In genomic region chr10:96232889-96233288, GRCm38 (mm10) we compare ENCODE assay signal across 24 mouse cellular contexts.
DNase-seq lines count a peak whose midpoint lies in the region; ATAC-seq and TF ChIP-seq lines count a peak whose summit lies in the region.
"Had no signal": no experiment of that assay in that cellular context is flagged by ENCODE, and none has a peak within 500 bp of the region (broad histone marks: within the 10 kb centered on the region; RNA-seq: fewer than 3 reads in every experiment).

No protein-coding gene starts in this region.

- no peaks in the 10 kb centered on the region for H3K9me3 ChIP-seq in embryonic facial prominence, embryonic 11.5 days (replicated peaks; ENCODE audit: control insufficient read depth, low read length)
- no peaks in the 10 kb centered on the region for H3K9me3 ChIP-seq in embryonic facial prominence, embryonic 10.5 days
- no peaks in the 10 kb centered on the region for H3K9me3 ChIP-seq in liver, embryonic 14.5 days (ENCODE audit: control insufficient read depth, low read length)
- no peaks in the 10 kb centered on the region for H3K9me3 ChIP-seq in liver, embryonic 12.5 days (replicated peaks)
- H3K9me3 ChIP-seq in intestine, embryonic 16.5 days (ENCODE audit: control insufficient read depth, low read length) = no peaks in the 10 kb centered on the region
- H3K9me3 ChIP-seq in hindbrain, embryonic 14.5 days (ENCODE audit: control insufficient read depth, low read length) = no peaks in the 10 kb centered on the region
- H3K9me3 ChIP-seq: heart, embryonic 10.5 days; hindbrain, embryonic 12.5 days; limb, embryonic 13.5 days; midbrain, embryonic 13.5 days; neural tube, embryonic 13.5 days had no signal

- DNase-seq in embryonic facial prominence, embryonic 11.5 days (ENCODE audit: low spot score) = peak; percentile 77
- no peak for DNase-seq in embryonic facial prominence, embryonic 10.5 days (ENCODE audit: low spot score)
- no peak for DNase-seq in liver, embryonic 14.5 days (ENCODE audit: low read depth in 3 of 3, low spot score in 3 of 3)
- DNase-seq in hindbrain, embryonic 14.5 days (ENCODE audit: low spot score) = no peak
- DNase-seq: adrenal gland, postnatal 14 days; cerebellum, adult 11-12 months; cerebellum, adult 9-11 months; gastrocnemius, postnatal 25 days; heart, postnatal 36 days; kidney, postnatal 4 days; lung, adult 2 months; lung, postnatal 10 days; right cerebral cortex, postnatal 4 days had no signal

- no peak overlapping the region for H3K27ac ChIP-seq in embryonic facial prominence, embryonic 11.5 days (replicated peaks; ENCODE audit: low read depth, low read length)
- H3K27ac ChIP-seq in embryonic facial prominence, embryonic 10.5 days (replicated peaks) = no peak overlapping the region
- H3K27ac ChIP-seq in liver, embryonic 14.5 days = no peak overlapping the region
- H3K27ac ChIP-seq in liver, embryonic 12.5 days = no peak overlapping the region
- H3K27ac ChIP-seq in intestine, embryonic 16.5 days (ENCODE audit: low read length) = peak overlapping the region; percentile 21; the same call in 1 of the 2 replicates
- H3K27ac ChIP-seq in small intestine, adult 2 months (ENCODE audit: insufficient read depth, low read depth, low read length) = 0 out of 2 replicates have a peak overlapping the region, but pooled peaks have one; percentile 18
- H3K27ac ChIP-seq in hindbrain, embryonic 14.5 days = no peak overlapping the region
- H3K27ac ChIP-seq: heart, embryonic 10.5 days; hindbrain, embryonic 12.5 days; limb, embryonic 13.5 days; macrophage; midbrain, embryonic 13.5 days; neural tube, embryonic 13.5 days had no signal

- H3K4me2 ChIP-seq in embryonic facial prominence, embryonic 11.5 days (ENCODE audit: low read depth, low read length) = no peak overlapping the region
- H3K4me2 ChIP-seq in liver, embryonic 14.5 days (ENCODE audit: low read depth) = no peak overlapping the region
- H3K4me2 ChIP-seq in liver, embryonic 12.5 days = no peak overlapping the region
- no peak overlapping the region for H3K4me2 ChIP-seq in intestine, embryonic 16.5 days (ENCODE audit: low read depth, low read length)
- H3K4me2 ChIP-seq in hindbrain, embryonic 14.5 days (replicated peaks) = no peak overlapping the region
- H3K4me2 ChIP-seq: hindbrain, embryonic 12.5 days; limb, embryonic 13.5 days; midbrain, embryonic 13.5 days; neural tube, embryonic 13.5 days had no signal

- no peak for ATAC-seq in embryonic facial prominence, embryonic 11.5 days (replicated peaks; ENCODE audit: insufficient number of reproducible peaks, low FRiP score, low TSS enrichment, low read depth)
- ATAC-seq in liver, embryonic 14.5 days (ENCODE audit: insufficient read depth) = 0 out of 2 replicates have a peak, but pooled peaks have one; percentile 21
- ATAC-seq in liver, embryonic 12.5 days = no peak
- ATAC-seq in intestine, embryonic 16.5 days = peak; percentile 92
- ATAC-seq in hindbrain, embryonic 14.5 days (ENCODE audit: low FRiP score) = no peak
- ATAC-seq: CD4-positive, CD25-positive, alpha-beta regulatory T cell, adult 4 months; midbrain, embryonic 13.5 days had no signal

- 17% methylated on average over 1 of the region's 1 CpGs for WGBS in embryonic facial prominence, embryonic 11.5 days
- 40% methylated on average over 1 of the region's 1 CpGs for WGBS in embryonic facial prominence, embryonic 10.5 days
- WGBS in liver, embryonic 14.5 days (ENCODE audit: insufficient replicate concordance) = 57% methylated on average over 1 of the region's 1 CpGs
- WGBS in liver, embryonic 12.5 days (ENCODE audit: insufficient replicate concordance) = 51% methylated on average over 1 of the region's 1 CpGs
- 53% methylated on average over 1 of the region's 1 CpGs for WGBS in intestine, embryonic 16.5 days
- WGBS in small intestine, adult 2 months = 38% methylated on average over 1 of the region's 1 CpGs
- WGBS in hindbrain, embryonic 14.5 days = 49% methylated on average over 1 of the region's 1 CpGs

- no peak for TF ChIP-seq POLR2A in small intestine, adult 2 months (IDR thresholded peaks at IDR 0.05; ENCODE audit: low read depth, low read length)

- no peaks in the 10 kb centered on the region for H3K27me3 ChIP-seq in embryonic facial prominence, embryonic 11.5 days (ENCODE audit: control insufficient read depth, insufficient read depth, low read length)
- H3K27me3 ChIP-seq in embryonic facial prominence, embryonic 10.5 days (replicated peaks; ENCODE audit: low read depth, poor library complexity, severe bottlenecking) = no peaks in the 10 kb centered on the region
- H3K27me3 ChIP-seq in liver, embryonic 14.5 days (ENCODE audit: control insufficient read depth, insufficient read depth, low read length) = no peaks in the 10 kb centered on the region
- no peaks in the 10 kb centered on the region for H3K27me3 ChIP-seq in liver, embryonic 12.5 days (replicated peaks)
- H3K27me3 ChIP-seq in intestine, embryonic 16.5 days (replicated peaks; ENCODE audit: control insufficient read depth, insufficient read depth, low read length) = no peaks in the 10 kb centered on the region
- no peaks in the 10 kb centered on the region for H3K27me3 ChIP-seq in small intestine, adult 2 months (ENCODE audit: control insufficient read depth, insufficient read depth, low read length)
- H3K27me3 ChIP-seq in hindbrain, embryonic 14.5 days (ENCODE audit: control insufficient read depth, insufficient read depth, low read length) = no peaks in the 10 kb centered on the region
- H3K27me3 ChIP-seq: hindbrain, embryonic 12.5 days; limb, embryonic 13.5 days; midbrain, embryonic 13.5 days; neural tube, embryonic 13.5 days had no signal

- H3K4me1 ChIP-seq in embryonic facial prominence, embryonic 11.5 days (ENCODE audit: control insufficient read depth, insufficient read depth, low read length) = no peaks in the 10 kb centered on the region; the same call in 1 of the 2 replicates
- peaks cover 15% of the 10 kb centered on the region for H3K4me1 ChIP-seq in embryonic facial prominence, embryonic 10.5 days
- H3K4me1 ChIP-seq in liver, embryonic 14.5 days (replicated peaks; ENCODE audit: control insufficient read depth in 2 of 2, insufficient read depth in 2 of 2, low read length in 1 of 2) = 0 out of 4 replicates have a peak, but pooled peaks cover 0 to 2% of the 10 kb centered on the region in 2 experiments
- peaks cover 6% of the 10 kb centered on the region; the same call in 1 of the 2 replicates for H3K4me1 ChIP-seq in liver, embryonic 12.5 days
- peaks cover 7% of the 10 kb centered on the region for H3K4me1 ChIP-seq in intestine, embryonic 16.5 days (ENCODE audit: control insufficient read depth, insufficient read depth, low read length)
- peaks cover 13% of the 10 kb centered on the region for H3K4me1 ChIP-seq in small intestine, adult 2 months (ENCODE audit: control insufficient read depth, insufficient read depth, insufficient read length, low read length)
- H3K4me1 ChIP-seq in hindbrain, embryonic 14.5 days (replicated peaks; ENCODE audit: control insufficient read depth, insufficient read depth, low read length) = no peaks in the 10 kb centered on the region; the same call in 1 of the 2 replicates
- H3K4me1 ChIP-seq: hindbrain, embryonic 12.5 days; midbrain, embryonic 13.5 days had no signal

- H3K9ac ChIP-seq in embryonic facial prominence, embryonic 11.5 days (replicated peaks; ENCODE audit: low read length) = no peak overlapping the region
- H3K9ac ChIP-seq in liver, embryonic 14.5 days (replicated peaks) = no peak overlapping the region
- H3K9ac ChIP-seq in liver, embryonic 12.5 days = no peak overlapping the region
- no peak overlapping the region for H3K9ac ChIP-seq in intestine, embryonic 16.5 days (ENCODE audit: low read depth, low read length)
- no peak overlapping the region for H3K9ac ChIP-seq in hindbrain, embryonic 14.5 days
- H3K9ac ChIP-seq: hindbrain, embryonic 12.5 days; limb, embryonic 13.5 days; midbrain, embryonic 13.5 days; neural tube, embryonic 13.5 days had no signal

- no peak overlapping the region for H3K4me3 ChIP-seq in embryonic facial prominence, embryonic 11.5 days (ENCODE audit: low read depth, low read length)
- no peak overlapping the region for H3K4me3 ChIP-seq in embryonic facial prominence, embryonic 10.5 days
- no peak overlapping the region for H3K4me3 ChIP-seq in liver, embryonic 14.5 days (ENCODE audit: insufficient read depth in 1 of 2, low read depth in 2 of 2, low read length in 2 of 2)
- no peak overlapping the region for H3K4me3 ChIP-seq in liver, embryonic 12.5 days
- H3K4me3 ChIP-seq in intestine, embryonic 16.5 days (ENCODE audit: low read length) = no peak overlapping the region
- H3K4me3 ChIP-seq in small intestine, adult 2 months (ENCODE audit: low read depth, low read length) = no peak overlapping the region
- H3K4me3 ChIP-seq in hindbrain, embryonic 14.5 days (replicated peaks; ENCODE audit: low read length) = no peak overlapping the region
- H3K4me3 ChIP-seq: erythroblast, embryonic 14.5 days; heart, embryonic 10.5 days; hindbrain, embryonic 12.5 days; limb, embryonic 13.5 days; midbrain, embryonic 13.5 days; neural tube, embryonic 13.5 days had no signal

- H3K36me3 ChIP-seq in embryonic facial prominence, embryonic 11.5 days (replicated peaks; ENCODE audit: control insufficient read depth, insufficient read depth, low read depth, low read length) = no peaks in the 10 kb centered on the region
- H3K36me3 ChIP-seq in embryonic facial prominence, embryonic 10.5 days (replicated peaks) = no peaks in the 10 kb centered on the region
- no peaks in the 10 kb centered on the region for H3K36me3 ChIP-seq in liver, embryonic 14.5 days (replicated peaks; ENCODE audit: control insufficient read depth, insufficient read depth, low read depth)
- no peaks in the 10 kb centered on the region for H3K36me3 ChIP-seq in liver, embryonic 12.5 days
- no peaks in the 10 kb centered on the region for H3K36me3 ChIP-seq in intestine, embryonic 16.5 days (ENCODE audit: control insufficient read depth, insufficient read depth, low read length)
- no peaks in the 10 kb centered on the region for H3K36me3 ChIP-seq in small intestine, adult 2 months (ENCODE audit: control insufficient read depth, insufficient read depth, low read length)
- no peaks in the 10 kb centered on the region for H3K36me3 ChIP-seq in hindbrain, embryonic 14.5 days (replicated peaks; ENCODE audit: control insufficient read depth, insufficient read depth)
- H3K36me3 ChIP-seq: heart, embryonic 10.5 days; hindbrain, embryonic 12.5 days; limb, embryonic 13.5 days; midbrain, embryonic 13.5 days; neural tube, embryonic 13.5 days had no signal

- TF ChIP-seq EP300 in liver, embryonic 14.5 days (IDR thresholded peaks at IDR 0.05; ENCODE audit: low read depth) = no peak

- no peak for TF ChIP-seq CTCF in liver, embryonic 14.5 days (IDR thresholded peaks at IDR 0.05; ENCODE audit: low read depth)
- TF ChIP-seq CTCF in small intestine, adult 2 months (IDR thresholded peaks at IDR 0.05; ENCODE audit: extremely low read depth, insufficient read length, insufficient replicate concordance, low read depth, low read length) = no peak

Comparison
In these comparisons a context has a peak if more than half of its experiments do, and no peak if none do; other contexts are left out.
1. ATAC-seq: peak in liver, embryonic 14.5 days (single experiment) and intestine, embryonic 16.5 days (single experiment); none in embryonic facial prominence, embryonic 11.5 days (single experiment), liver, embryonic 12.5 days (single experiment) and hindbrain, embryonic 14.5 days (single experiment).
2. H3K27ac ChIP-seq: peak in intestine, embryonic 16.5 days (single experiment) and small intestine, adult 2 months (single experiment); none in embryonic facial prominence, embryonic 11.5 days (single experiment), embryonic facial prominence, embryonic 10.5 days (single experiment), liver, embryonic 14.5 days (single experiment), liver, embryonic 12.5 days (single experiment) and hindbrain, embryonic 14.5 days (single experiment).